Mouse (Mus musculus) spleen, adult 2 months (tissue): Measurements from ENCODE around the gene Slc25a26. TPM values are rescaled to one million over a fixed set of nuclear protein-coding genes. Genes with fewer than 3 reads are reported as not detected.

Experiments
- DNase-seq, 2 experiments: peaks; one replicate each; pipeline versions ENCODE4 v3.0.0 to v3.0.0-alpha.2; 2012 to 2021; ENCODE audit warnings: low spot score in 2 of 2, low read depth in 1 of 2
- H3K27ac ChIP-seq: fragments of 200-500 bp; 2 replicates; pipeline ENCODE4 v1.5.1; 2012; ENCODE audit warnings: low read length, inconsistent platforms; ENCODE audit not compliant: insufficient read depth
- H3K27me3 ChIP-seq: fragments of 200-500 bp; 2 replicates; pipeline ENCODE4 v1.6.1; 2012; ENCODE audit warnings: mild to moderate bottlenecking, moderate library complexity, low read length, inconsistent platforms; ENCODE audit not compliant: control insufficient read depth, insufficient read depth
- H3K36me3 ChIP-seq: fragments of 200-500 bp; 2 replicates; pipeline ENCODE4 v1.6.1; 2012; ENCODE audit warnings: mild to moderate bottlenecking, low read length, inconsistent platforms; ENCODE audit not compliant: control insufficient read depth, insufficient read depth
- H3K4me1 ChIP-seq: fragments of 200-500 bp; 2 replicates; pipeline ENCODE4 v1.6.1; 2011; ENCODE audit warnings: inconsistent platforms; ENCODE audit not compliant: control insufficient read depth, insufficient read depth, insufficient read length
- H3K4me3 ChIP-seq: fragments of 200-500 bp; 2 replicates; pipeline ENCODE4 v1.5.1; 2011; ENCODE audit warnings: mild to moderate bottlenecking, inconsistent platforms; ENCODE audit not compliant: insufficient read depth, insufficient read length; ENCODE audit errors: extremely low read depth
- CTCF ChIP-seq: fragments of 200-500 bp; IDR thresholded peaks from 2 replicates; pipeline ENCODE4 v1.5.1; 2011; ENCODE audit warnings: mild to moderate bottlenecking, inconsistent platforms; ENCODE audit not compliant: insufficient read depth, insufficient read length, insufficient replicate concordance; ENCODE audit errors: extremely low read depth
- POLR2A ChIP-seq: fragments of 200-500 bp; IDR thresholded peaks from 2 replicates; pipeline ENCODE4 v1.6.1; 2011; ENCODE audit warnings: low read depth, low read length, inconsistent platforms
- WGBS: fragments of 180-500 bp; shearing (Covaris S2); methylation state at CpG from one replicate; pipeline ENCODE4 v1.1.7; 2018; 5-methylcytosine and 5-hydroxymethylcytosine counted together
- polyA plus RNA-seq: library from polyadenylated mRNA; depleted of rRNA; stranded (reverse); fragments of >200 nt; gene quantifications from 2 replicates; pipeline ENCODE4 v1.2.3, GENCODE M21; 2012

Gene Slc25a26
- polyA plus RNA-seq, 1 experiment, result 7.6 TPM

DNA sequence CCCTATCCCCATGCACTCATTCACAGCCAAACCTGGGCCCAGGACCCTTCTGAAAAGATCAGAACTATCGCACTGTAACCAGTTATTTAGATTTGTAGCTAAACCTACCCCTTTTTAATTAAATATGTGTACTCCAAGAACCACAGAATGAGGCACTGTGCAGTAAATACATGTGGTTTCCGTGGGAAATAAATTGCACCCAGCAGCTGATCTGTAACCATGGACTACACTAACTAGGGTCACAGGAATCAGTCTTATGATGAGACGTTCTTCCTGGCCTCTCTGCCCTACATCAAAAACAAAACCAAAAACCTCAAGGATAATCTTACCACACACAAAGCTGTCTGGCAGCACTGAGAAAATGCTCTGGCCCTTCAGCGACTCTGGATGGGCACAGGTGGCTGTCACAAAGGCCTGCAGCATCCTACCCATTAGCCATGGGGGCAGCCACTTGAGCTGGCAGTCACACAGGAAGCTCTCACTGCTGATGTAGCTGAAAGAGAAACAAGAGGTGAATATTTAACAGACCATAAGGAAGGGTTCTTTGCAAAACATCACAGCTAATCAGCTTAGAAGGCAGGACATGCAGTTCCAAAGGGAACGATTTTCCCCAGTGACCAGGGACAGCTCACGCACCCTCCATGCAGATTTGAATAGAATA, 113.2 kb downstream of the Slc25a26 start:
- no peak overlapping the region for H3K27ac ChIP-seq
- 50% methylated on average over 6 of the region's 6 CpGs for WGBS
- no peaks in the 10 kb centered on the region for H3K36me3 ChIP-seq

DNA sequence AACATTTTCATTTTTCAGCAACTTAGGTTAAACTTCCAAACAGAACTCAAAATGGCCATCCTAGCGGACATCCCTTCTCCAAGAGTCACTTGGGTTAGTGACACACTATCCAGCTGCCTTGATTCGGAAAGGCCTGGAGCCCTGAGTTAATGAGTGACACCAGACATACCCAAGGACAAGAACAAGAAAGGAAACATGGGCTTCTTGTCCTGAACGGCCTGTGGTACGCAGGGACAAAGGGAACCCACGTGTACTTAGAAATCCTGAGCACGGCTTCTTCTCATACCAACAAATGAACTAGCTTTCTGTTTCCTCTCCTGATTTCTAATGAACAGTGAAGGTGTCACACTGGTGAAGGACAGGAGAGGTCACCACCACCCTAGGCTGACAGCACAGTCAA, 114.2 kb downstream of the Slc25a26 start:
- Histone ChIP-seq H3K36me3 (no peaks in the 10 kb centered on the region), H3K4me3 (no peak overlapping the region), H3K4me1 (no peaks in the 10 kb centered on the region), H3K27ac (no peak overlapping the region), H3K27me3 (no peaks in the 10 kb centered on the region)
- 92% methylated on average over 6 of the region's 6 CpGs for WGBS
- no peak for TF ChIP-seq POLR2A
- no peak for TF ChIP-seq CTCF
- no peak for DNase-seq

More for the DNA sequence above, 113.2 kb downstream of the Slc25a26 start:
- DNase-seq, result no peak
- no peaks in the 10 kb centered on the region for H3K27me3 ChIP-seq
- no peaks in the 10 kb centered on the region for H3K4me1 ChIP-seq
- TF ChIP-seq CTCF (no peak), POLR2A (no peak)
- H3K4me3 ChIP-seq, result no peak overlapping the region

DNA sequence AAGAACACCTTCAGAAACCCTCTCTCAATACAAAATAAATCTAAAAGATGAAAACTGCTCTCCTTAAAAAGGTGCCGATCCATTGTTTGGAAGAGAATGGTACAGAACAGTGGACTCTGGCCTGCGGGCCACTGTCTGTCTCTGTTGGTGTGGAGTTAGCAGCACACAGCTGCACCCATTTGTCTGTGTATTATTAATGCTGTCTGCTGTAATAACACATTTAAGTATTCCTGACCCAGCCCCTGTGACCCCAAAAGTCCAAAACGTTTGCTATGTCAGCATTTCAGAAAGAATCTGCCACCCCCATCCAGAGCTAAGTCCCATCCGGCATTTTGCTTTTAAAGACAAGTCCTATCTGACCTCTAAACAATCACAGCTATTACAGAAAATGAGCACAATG, 115.8 kb downstream of the Slc25a26 start:
- Histone ChIP-seq H3K36me3 (0 out of 2 replicates have a peak, but pooled peaks cover 1% of the 10 kb centered on the region), H3K4me1 (no peaks in the 10 kb centered on the region), H3K27ac (no peak overlapping the region), H3K27me3 (no peaks in the 10 kb centered on the region), H3K4me3 (no peak overlapping the region)
- no peak for DNase-seq
- 91% methylated on average over 4 of the region's 4 CpGs for WGBS
- no peak for TF ChIP-seq CTCF

DNA sequence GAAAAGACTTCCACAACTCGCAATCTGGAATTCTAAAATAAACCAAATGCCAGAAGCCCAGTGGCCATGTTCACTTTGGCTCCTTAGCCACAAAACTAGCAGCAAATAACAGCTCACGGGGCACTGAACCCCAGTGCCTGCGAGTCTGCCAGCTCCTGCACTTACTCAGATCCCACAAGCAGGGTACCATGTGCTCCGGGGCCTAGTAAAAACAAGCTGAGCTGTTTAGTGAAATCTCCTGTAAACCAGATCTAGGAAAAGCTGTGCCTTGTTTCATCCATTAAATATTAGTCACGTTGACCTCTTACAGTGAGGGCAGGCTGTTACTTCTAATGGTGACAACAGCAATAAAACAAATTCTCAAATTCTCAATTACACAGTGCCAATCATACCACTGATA, 118.5 kb downstream of the Slc25a26 start:
- H3K4me1 ChIP-seq, result no peaks in the 10 kb centered on the region
- 0 out of 2 replicates have a peak, but pooled peaks cover 1% of the 10 kb centered on the region for H3K36me3 ChIP-seq
- H3K4me3 ChIP-seq, result no peak overlapping the region
- 92% methylated on average over 5 of the region's 5 CpGs for WGBS
- DNase-seq, result no peak
- no peaks in the 10 kb centered on the region for H3K27me3 ChIP-seq
- no peak for TF ChIP-seq POLR2A
- no peak for TF ChIP-seq CTCF
- H3K27ac ChIP-seq, result no peak overlapping the region

DNA sequence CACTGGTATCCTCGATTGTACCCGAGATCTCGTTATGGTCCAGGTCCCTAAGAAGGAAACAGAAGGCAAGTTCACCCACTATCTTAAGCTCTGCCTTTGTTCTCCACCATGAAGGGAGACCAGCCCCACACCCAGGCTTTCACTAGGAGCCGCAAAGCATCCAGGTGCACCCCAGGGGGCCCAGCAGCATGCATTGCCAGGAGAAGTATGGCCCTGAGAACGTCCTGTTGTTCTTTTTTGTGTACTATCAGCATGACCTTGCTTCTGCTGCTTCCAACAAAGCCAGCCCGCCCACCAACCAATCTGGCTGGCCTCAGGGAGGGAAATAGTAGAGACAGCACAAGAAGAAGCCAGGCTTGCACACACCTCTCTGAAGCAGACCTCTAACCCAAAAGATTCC, 120.2 kb downstream of the Slc25a26 start:
- Histone ChIP-seq H3K27me3 (no peaks in the 10 kb centered on the region), H3K36me3 (0 out of 2 replicates have a peak, but pooled peaks cover 1% of the 10 kb centered on the region), H3K27ac (peak overlapping the region; percentile 30; the same call in 1 of the 2 replicates), H3K4me3 (no peak overlapping the region), H3K4me1 (peaks cover under 1% of the 10 kb centered on the region)
- TF ChIP-seq CTCF (no peak), POLR2A (no peak)
- no peak for DNase-seq
- 90% methylated on average over 6 of the region's 6 CpGs for WGBS

DNA sequence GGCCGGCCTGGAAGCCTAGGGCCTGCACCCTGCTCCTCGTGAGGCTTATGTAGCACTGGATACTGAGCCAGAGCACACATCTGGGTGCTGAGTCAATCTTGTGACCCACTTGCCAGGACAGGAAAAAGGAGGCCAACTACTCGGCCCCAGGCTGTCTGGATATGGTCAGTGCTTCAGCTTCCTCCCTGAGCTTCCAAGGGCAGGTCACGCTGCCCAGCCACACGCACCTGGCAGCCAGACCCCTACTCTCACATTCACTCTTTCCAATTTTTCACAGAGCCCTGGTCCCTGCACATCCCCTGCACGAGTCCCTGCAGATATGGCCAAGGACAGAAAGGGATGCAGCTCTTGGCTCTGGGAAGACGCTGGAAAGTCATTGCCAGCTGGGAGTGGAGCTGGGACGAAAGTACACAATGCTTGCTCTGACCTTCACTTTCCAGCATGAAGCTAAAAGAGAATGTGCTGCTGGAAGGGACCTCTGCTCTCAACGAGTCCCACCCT, 120.7 kb downstream of the Slc25a26 start:
- 0 out of 2 replicates have a peak, but pooled peaks cover 1% of the 10 kb centered on the region for H3K36me3 ChIP-seq
- peak overlapping the region; percentile 45 for H3K27ac ChIP-seq
- no peak overlapping the region for H3K4me3 ChIP-seq
- no peaks in the 10 kb centered on the region for H3K27me3 ChIP-seq
- 81% methylated on average over 9 of the region's 9 CpGs for WGBS
- no peak for DNase-seq
- no peak for TF ChIP-seq CTCF
- TF ChIP-seq POLR2A, result no peak
- peaks cover 4% of the 10 kb centered on the region for H3K4me1 ChIP-seq

DNA sequence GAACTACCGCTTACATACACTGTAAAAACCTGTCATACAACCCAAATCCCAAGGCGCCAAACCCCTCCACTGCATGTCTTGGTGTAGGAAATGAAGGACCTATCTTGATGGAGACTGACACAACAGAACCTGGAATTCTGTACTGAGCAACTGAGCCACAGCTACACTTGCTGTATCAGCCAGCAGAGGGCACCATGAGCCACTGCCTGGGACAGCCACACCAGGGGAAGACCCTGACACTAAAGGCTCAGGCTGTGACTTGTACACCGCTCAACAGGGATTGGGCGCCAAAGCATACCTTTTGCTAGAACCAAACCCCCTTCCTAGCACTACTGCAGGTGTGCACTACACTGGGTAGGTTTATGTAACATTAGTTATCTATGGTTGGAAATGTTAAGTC, 122.9 kb downstream of the Slc25a26 start:
- no peaks in the 10 kb centered on the region for H3K27me3 ChIP-seq
- no peak overlapping the region for H3K4me3 ChIP-seq

More for the DNA sequence above, 122.9 kb downstream of the Slc25a26 start:
- Histone ChIP-seq H3K36me3 (0 out of 2 replicates have a peak, but pooled peaks cover 1% of the 10 kb centered on the region), H3K4me1 (peaks cover 7% of the 10 kb centered on the region), H3K27ac (no peak overlapping the region)
- WGBS, result 86% methylated on average over 4 of the region's 4 CpGs
- peak in 1 of 2 experiments; percentile 54 for DNase-seq
- TF ChIP-seq CTCF, result peak; percentile 74; the same call in 1 of the 2 replicates
- no peak for TF ChIP-seq POLR2A
